Mouse (Mus musculus) liver, adult (tissue): ENCODE data around the gene Spata46.

Experiments used
- GATA4 ChIP-seq: IDR thresholded peaks from 2 replicates; pipeline ENCODE4 v1.6.1; 2014; ENCODE audit warnings: mild to moderate bottlenecking, low read length; ENCODE audit not compliant: insufficient replicate concordance

Spata46 gene

DNA sequence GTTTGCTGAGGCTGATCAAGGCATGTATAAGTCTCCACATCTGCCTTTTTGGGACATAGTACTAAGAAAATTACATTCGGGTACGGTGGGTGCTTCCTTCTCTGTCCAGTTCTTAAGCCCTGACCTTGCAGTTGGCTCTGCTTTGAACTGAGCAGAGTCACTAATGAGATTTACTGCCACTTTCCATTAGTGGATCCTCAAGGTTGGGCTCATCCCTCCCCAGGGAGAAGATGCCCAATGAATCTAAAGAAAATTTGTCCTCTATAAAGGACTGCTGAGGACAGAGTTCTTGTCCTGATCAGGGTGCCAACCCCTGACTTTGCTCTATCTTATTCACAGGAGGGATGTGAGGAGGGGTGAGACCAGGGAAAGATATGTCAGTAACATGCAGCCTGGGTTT lies 13.4 kb downstream of the Spata46 start:
- no peak for TF ChIP-seq GATA4

GRCm38 (mm10) chr1:170323001-170323400 lies 14.4 kb downstream of the Spata46 start:
- no peak for TF ChIP-seq GATA4

DNA sequence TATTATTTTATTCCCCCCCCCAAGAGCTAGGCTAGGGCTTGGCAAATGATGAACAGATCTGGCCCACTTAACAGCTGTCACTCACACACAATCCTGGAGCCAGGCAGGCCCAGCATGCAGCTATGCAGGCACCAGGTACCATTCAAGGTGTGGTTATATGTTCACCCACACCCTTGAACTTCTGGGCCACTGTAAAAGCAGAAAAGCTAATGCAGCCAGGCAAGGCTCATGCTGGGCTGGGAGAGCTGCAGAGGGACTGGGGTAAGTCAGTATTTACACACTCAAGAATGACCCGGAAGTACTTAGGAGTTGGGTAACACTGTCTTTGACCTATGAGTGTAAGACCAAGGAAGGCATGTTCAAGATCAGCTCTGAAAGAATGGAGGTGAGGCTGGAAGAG lies 15.7 kb downstream of the Spata46 start:
- TF ChIP-seq GATA4, result no peak

DNA sequence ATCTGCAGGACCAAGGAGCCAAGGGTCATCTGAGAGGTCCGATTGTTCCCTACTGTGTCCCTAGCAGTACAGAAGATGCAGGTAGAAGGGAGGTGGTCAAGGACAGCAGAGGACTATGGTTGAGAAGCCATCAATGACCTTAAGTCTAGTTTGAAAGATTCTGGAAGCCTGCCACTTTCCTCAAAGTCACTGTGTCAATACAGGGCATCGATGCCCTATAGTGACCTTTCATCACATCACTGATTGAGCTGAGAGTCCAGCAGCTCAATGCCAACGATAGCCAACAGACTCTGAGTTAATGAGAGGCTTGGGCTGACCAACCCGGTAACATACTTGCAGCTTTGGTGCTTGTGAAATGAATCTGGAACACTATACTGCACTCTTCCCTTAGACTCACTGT lies 16.7 kb downstream of the Spata46 start:
- no peak; the same call in 1 of the 2 replicates for TF ChIP-seq GATA4

DNA sequence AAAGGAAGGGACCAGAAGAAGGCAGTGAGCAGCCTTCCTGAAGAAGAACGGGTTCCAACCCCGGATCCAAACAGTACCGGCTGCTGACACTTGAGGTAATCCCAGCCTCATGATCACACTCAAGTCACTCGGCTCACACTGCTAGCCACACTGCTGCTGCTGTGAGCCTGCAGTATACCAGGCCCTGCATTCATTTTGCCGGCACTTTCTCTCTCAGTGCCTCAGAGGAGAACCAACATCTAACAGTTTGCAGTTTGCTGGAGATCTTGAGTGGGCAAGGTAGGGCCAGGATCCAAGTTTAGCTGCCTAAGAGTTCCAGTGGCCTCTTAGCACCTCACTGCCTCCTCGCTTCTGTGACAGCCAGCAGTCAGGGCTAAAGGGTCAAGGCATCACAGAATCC lies 23.3 kb downstream of the Spata46 start:
- TF ChIP-seq GATA4, result no peak

DNA sequence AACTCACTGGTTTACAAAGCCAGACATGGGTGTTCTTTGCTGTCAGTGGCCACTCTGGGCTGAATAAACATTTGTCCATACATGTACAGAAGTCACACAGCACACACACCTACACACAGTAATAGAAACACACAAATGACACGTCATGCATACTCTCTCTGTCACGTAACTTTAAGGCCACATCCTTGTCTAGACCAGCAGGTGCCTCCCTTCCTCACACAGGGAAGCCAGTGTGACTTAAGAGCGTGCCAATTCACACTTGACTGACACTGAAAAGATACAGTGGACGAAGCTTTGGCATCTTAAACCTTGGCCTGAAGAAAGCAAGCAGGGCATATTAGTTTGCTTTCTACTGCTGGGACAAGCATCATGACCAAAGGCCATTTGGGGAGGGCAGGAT lies 24.2 kb downstream of the Spata46 start:
- no peak for TF ChIP-seq GATA4

DNA sequence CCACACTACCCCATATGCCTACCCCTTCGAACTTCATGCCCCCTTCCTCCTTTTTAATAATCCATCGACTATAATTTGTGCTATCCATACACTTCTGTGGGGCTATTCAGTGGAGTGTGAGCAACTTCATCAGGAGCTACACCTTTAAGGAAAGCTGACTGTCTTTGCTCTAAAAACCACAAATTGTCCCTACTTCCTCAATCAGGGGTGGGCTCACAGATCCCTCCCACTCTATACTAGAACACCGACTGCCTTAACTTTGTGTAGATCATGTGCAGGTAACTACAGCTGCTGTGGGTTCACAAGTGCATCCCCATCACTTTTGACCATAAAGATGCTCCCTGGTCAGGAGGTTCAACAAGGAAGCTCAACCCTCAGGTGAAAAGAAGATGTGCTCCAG lies 31.3 kb downstream of the Spata46 start:
- no peak for TF ChIP-seq GATA4

- no peak for TF ChIP-seq GATA4
Observed at GRCm38 (mm10) chr1:170343081-170343480, 34.5 kb downstream of the Spata46 start.

- no peak for TF ChIP-seq GATA4
Observed at GRCm38 (mm10) chr1:170343906-170344305, 35.3 kb downstream of the Spata46 start.

DNA sequence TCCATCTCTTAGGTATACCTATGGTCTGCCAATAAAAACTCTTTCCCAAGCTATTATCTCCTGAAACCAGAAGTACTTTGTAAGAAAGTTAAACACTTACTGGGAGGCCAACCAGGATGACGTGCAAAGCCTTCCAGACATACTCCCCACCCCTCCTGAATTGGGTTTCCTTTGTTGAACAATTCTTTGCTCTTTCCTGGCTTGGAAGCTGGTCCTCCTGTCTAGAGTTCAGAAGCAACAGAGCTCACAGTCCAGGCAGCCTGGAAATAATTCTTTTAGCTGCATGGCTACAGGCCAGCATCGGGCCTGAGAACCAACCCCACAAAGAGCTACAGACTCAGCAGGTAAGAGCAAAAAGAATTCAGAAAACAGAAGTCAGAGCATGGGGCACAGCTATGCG lies 37.7 kb downstream of the Spata46 start:
- TF ChIP-seq GATA4, result no peak

- no peak for TF ChIP-seq GATA4
Observed at GRCm38 (mm10) chr1:170351080-170351479, 42.5 kb downstream of the Spata46 start.

- TF ChIP-seq GATA4, result no peak
Observed at GRCm38 (mm10) chr1:170353335-170353734, 44.7 kb downstream of the Spata46 start.

DNA sequence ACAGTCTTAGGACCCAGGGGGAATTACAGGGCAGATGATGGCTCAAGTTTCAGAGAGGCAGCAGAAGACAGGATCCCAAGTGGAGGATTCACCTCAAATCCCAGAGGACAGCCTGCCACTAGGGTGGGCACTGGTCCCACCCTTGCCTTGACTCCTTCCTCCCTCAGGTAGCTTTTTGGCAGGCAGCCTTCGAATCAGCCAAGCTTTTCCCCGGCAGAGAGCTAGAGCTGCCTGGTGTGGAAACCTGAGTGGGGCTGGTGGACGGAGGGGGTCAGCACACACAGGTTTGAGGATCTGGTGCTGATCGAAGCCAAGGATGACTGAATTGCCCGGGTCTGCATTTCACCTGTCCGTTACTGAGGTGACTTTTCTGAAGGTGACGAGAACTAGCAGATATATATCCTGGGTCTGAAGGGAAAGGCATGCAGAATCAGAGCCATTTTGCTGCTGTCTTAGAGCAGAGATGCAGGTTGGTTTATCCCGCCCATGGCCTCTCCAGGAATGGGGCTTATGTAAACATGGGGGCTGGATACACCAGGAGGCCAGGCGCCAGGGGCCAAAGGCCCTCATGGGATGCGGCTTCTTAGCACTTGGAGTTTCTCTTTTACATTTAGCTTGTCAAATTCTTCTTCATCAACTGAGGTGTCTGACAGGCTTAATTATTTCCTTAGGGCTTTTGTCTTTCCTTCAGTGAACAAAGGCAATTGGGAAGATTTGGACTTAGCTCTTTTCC lies 51.7 kb downstream of the Spata46 start:
- TF ChIP-seq GATA4, result no peak
